Mouse (Mus musculus): Measurements from ENCODE around the gene Atrnl1. TPM values are rescaled to one million over a fixed set of nuclear protein-coding genes. Genes with fewer than 3 reads are reported as not detected.

Gene Atrnl1
- polyA plus RNA-seq, 1 experiment: 0.25 TPM

GRCm38 (mm10) chr19:58065001-58065314 is 454.1 kb downstream of the Atrnl1 start:
- Histone ChIP-seq H3K4me3 (replicated peaks) (no peak overlapping the region), H3K9me3 (peaks cover 23% of the 10 kb centered on the region), H3K4me1 (peaks cover 6% of the 10 kb centered on the region; the same call in 1 of the 2 replicates), H3K36me3 (replicated peaks; ENCODE audit: low read length) (no peaks in the 10 kb centered on the region), H3K27me3 (replicated peaks) (peaks cover 3% of the 10 kb centered on the region)
- no peak for TF ChIP-seq FLI1 (IDR thresholded peaks at IDR 0.05; ENCODE audit: low read length)
- TF ChIP-seq GATA1 (IDR thresholded peaks at IDR 0.05; ENCODE audit: borderline replicate concordance, low read length): no peak

- Histone ChIP-seq H3K9me3 (peaks cover 23% of the 10 kb centered on the region), H3K36me3 (replicated peaks; ENCODE audit: low read length) (no peaks in the 10 kb centered on the region), H3K4me3 (replicated peaks) (no peak overlapping the region), H3K4me1 (peaks cover 6% of the 10 kb centered on the region; the same call in 1 of the 2 replicates), H3K27me3 (replicated peaks) (peaks cover 3% of the 10 kb centered on the region)
- TF ChIP-seq FLI1 (IDR thresholded peaks at IDR 0.05; ENCODE audit: low read length) (no peak), GATA1 (IDR thresholded peaks at IDR 0.05; ENCODE audit: borderline replicate concordance, low read length) (no peak)
These were observed 454.7 kb downstream of the Atrnl1 start for GRCm38 (mm10) chr19:58065514-58065913.

- Histone ChIP-seq H3K36me3 (replicated peaks; ENCODE audit: low read length) (no peaks in the 10 kb centered on the region), H3K27me3 (replicated peaks) (peaks cover 6% of the 10 kb centered on the region), H3K9me3 (peaks cover 23% of the 10 kb centered on the region), H3K4me1 (peaks cover 12% of the 10 kb centered on the region), H3K4me3 (replicated peaks) (no peak overlapping the region)
- TF ChIP-seq GATA1 (IDR thresholded peaks at IDR 0.05; ENCODE audit: borderline replicate concordance, low read length) (no peak), FLI1 (IDR thresholded peaks at IDR 0.05; ENCODE audit: low read length) (no peak)
These were observed 457.3 kb downstream of the Atrnl1 start for GRCm38 (mm10) chr19:58068114-58068513.

- Histone ChIP-seq H3K4me1 (peaks cover 15% of the 10 kb centered on the region), H3K4me3 (replicated peaks) (no peak overlapping the region), H3K27me3 (replicated peaks) (peaks cover 10% of the 10 kb centered on the region), H3K9me3 (peaks cover 23% of the 10 kb centered on the region), H3K36me3 (replicated peaks; ENCODE audit: low read length) (no peaks in the 10 kb centered on the region)
- TF ChIP-seq GATA1 (IDR thresholded peaks at IDR 0.05; ENCODE audit: borderline replicate concordance, low read length) (no peak), FLI1 (IDR thresholded peaks at IDR 0.05; ENCODE audit: low read length) (no peak)
These were observed 458.1 kb downstream of the Atrnl1 start for GRCm38 (mm10) chr19:58068958-58069357.

GRCm38 (mm10) chr19:58072404-58072803 is 461.6 kb downstream of the Atrnl1 start:
- no peak for TF ChIP-seq FLI1 (IDR thresholded peaks at IDR 0.05; ENCODE audit: low read length)
- no peak for TF ChIP-seq GATA1 (IDR thresholded peaks at IDR 0.05; ENCODE audit: borderline replicate concordance, low read length)
- Histone ChIP-seq H3K27me3 (replicated peaks) (peaks cover 15% of the 10 kb centered on the region), H3K4me1 (peaks cover 8% of the 10 kb centered on the region), H3K9me3 (no peaks in the 10 kb centered on the region), H3K36me3 (replicated peaks; ENCODE audit: low read length) (no peaks in the 10 kb centered on the region), H3K4me3 (replicated peaks) (no peak overlapping the region)

GRCm38 (mm10) chr19:58072846-58073245 is 462.0 kb downstream of the Atrnl1 start:
- H3K36me3 ChIP-seq (replicated peaks; ENCODE audit: low read length): no peaks in the 10 kb centered on the region
- TF ChIP-seq GATA1 (IDR thresholded peaks at IDR 0.05; ENCODE audit: borderline replicate concordance, low read length) (no peak), FLI1 (IDR thresholded peaks at IDR 0.05; ENCODE audit: low read length) (no peak)
- no peaks in the 10 kb centered on the region for H3K9me3 ChIP-seq
- peaks cover 8% of the 10 kb centered on the region for H3K4me1 ChIP-seq
- no peak overlapping the region for H3K4me3 ChIP-seq (replicated peaks)
- peaks cover 15% of the 10 kb centered on the region for H3K27me3 ChIP-seq (replicated peaks)

GRCm38 (mm10) chr19:58075252-58075651 is 464.4 kb downstream of the Atrnl1 start:
- Histone ChIP-seq H3K36me3 (replicated peaks; ENCODE audit: low read length) (no peaks in the 10 kb centered on the region), H3K27me3 (replicated peaks) (peaks cover 15% of the 10 kb centered on the region), H3K4me1 (peaks cover 8% of the 10 kb centered on the region), H3K9me3 (peaks cover under 1% of the 10 kb centered on the region; the same call in 1 of the 2 replicates), H3K4me3 (replicated peaks) (no peak overlapping the region)
- TF ChIP-seq FLI1 (IDR thresholded peaks at IDR 0.05; ENCODE audit: low read length) (no peak), GATA1 (IDR thresholded peaks at IDR 0.05; ENCODE audit: borderline replicate concordance, low read length) (no peak)

GRCm38 (mm10) chr19:58076961-58077371 is 466.1 kb downstream of the Atrnl1 start:
- Histone ChIP-seq H3K9me3 (peaks cover 6% of the 10 kb centered on the region; the same call in 1 of the 2 replicates), H3K36me3 (replicated peaks; ENCODE audit: low read length) (no peaks in the 10 kb centered on the region), H3K4me3 (replicated peaks) (no peak overlapping the region), H3K4me1 (peaks cover 8% of the 10 kb centered on the region), H3K27me3 (replicated peaks) (peaks cover 11% of the 10 kb centered on the region)
- no peak for TF ChIP-seq FLI1 (IDR thresholded peaks at IDR 0.05; ENCODE audit: low read length)
- TF ChIP-seq GATA1 (IDR thresholded peaks at IDR 0.05; ENCODE audit: borderline replicate concordance, low read length): no peak

- TF ChIP-seq FLI1 (IDR thresholded peaks at IDR 0.05; ENCODE audit: low read length): no peak
- TF ChIP-seq GATA1 (IDR thresholded peaks at IDR 0.05; ENCODE audit: borderline replicate concordance, low read length): no peak
- no peak overlapping the region for H3K4me3 ChIP-seq (replicated peaks)
- peaks cover 13% of the 10 kb centered on the region for H3K9me3 ChIP-seq
These were observed 466.8 kb downstream of the Atrnl1 start for GRCm38 (mm10) chr19:58077529-58078070.

GRCm38 (mm10) chr19:58080168-58080567 is 469.3 kb downstream of the Atrnl1 start:
- peaks cover 2% of the 10 kb centered on the region for H3K27me3 ChIP-seq (replicated peaks)
- no peaks in the 10 kb centered on the region for H3K36me3 ChIP-seq (replicated peaks; ENCODE audit: low read length)
- H3K4me3 ChIP-seq (replicated peaks): no peak overlapping the region
- no peaks in the 10 kb centered on the region for H3K4me1 ChIP-seq
- TF ChIP-seq GATA1 (IDR thresholded peaks at IDR 0.05; ENCODE audit: borderline replicate concordance, low read length) (no peak), FLI1 (IDR thresholded peaks at IDR 0.05; ENCODE audit: low read length) (no peak)
- H3K9me3 ChIP-seq: peaks cover 37% of the 10 kb centered on the region

More at GRCm38 (mm10) chr19:58077529-58078070, 466.8 kb downstream of the Atrnl1 start:
- peaks cover 8% of the 10 kb centered on the region for H3K4me1 ChIP-seq
- H3K27me3 ChIP-seq (replicated peaks): peaks cover 11% of the 10 kb centered on the region
- H3K36me3 ChIP-seq (replicated peaks; ENCODE audit: low read length): no peaks in the 10 kb centered on the region

All from megakaryocyte, embryonic 14.5 days (primary cell).